In genomic region chr8:107603026-107603425, GRCm38 (mm10) we compare ENCODE assay signal across 8 mouse cellular contexts. TPM values are rescaled to one million over a fixed set of nuclear protein-coding genes. Genes with fewer than 3 reads are reported as not detected.
DNase-seq lines count a peak whose midpoint lies in the region; ATAC-seq and TF ChIP-seq lines count a peak whose summit lies in the region.

No protein-coding gene starts in this region.

- H3K4me1 ChIP-seq in kidney, embryonic 16.5 days (ENCODE audit: insufficient read depth, low read length): 0 out of 2 replicates have a peak, but pooled peaks cover 2% of the 10 kb centered on the region

- ATAC-seq in kidney, embryonic 16.5 days (ENCODE audit: low FRiP score, low TSS enrichment): no peak
- ATAC-seq in megakaryocyte-erythroid progenitor cell, adult 5-6 weeks (replicated peaks; ENCODE audit: low FRiP score, low TSS enrichment, poor library complexity, severe bottlenecking): peak; percentile 44; the same call in 1 of the 2 replicates
- no peak for ATAC-seq in monocyte, adult 5-6 weeks (replicated peaks; ENCODE audit: insufficient number of reproducible peaks, low FRiP score, low TSS enrichment, poor library complexity, severe bottlenecking)

- H3K4me2 ChIP-seq in kidney, embryonic 16.5 days (replicated peaks; ENCODE audit: low read depth, low read length): no peak overlapping the region

- peaks cover 8% of the 10 kb centered on the region; the same call in 1 of the 2 replicates for H3K27me3 ChIP-seq in kidney, embryonic 16.5 days (ENCODE audit: insufficient read depth, low read length)

- no peak overlapping the region for H3K9ac ChIP-seq in kidney, embryonic 16.5 days (replicated peaks; ENCODE audit: low read length)

- TF ChIP-seq CTCF in layer of hippocampus, adult 2 months (conservative IDR thresholded peaks at IDR 0.05): peak; percentile 94

- no peak overlapping the region for H3K27ac ChIP-seq in kidney, embryonic 16.5 days (ENCODE audit: low read length)
- H3K27ac ChIP-seq in layer of hippocampus, adult 2 months: no peak overlapping the region

- H3K4me3 ChIP-seq in kidney, embryonic 16.5 days (ENCODE audit: low read length): no peak overlapping the region
- H3K4me3 ChIP-seq in layer of hippocampus, adult 2 months: no peak overlapping the region

- H3K36me3 ChIP-seq in kidney, embryonic 16.5 days (ENCODE audit: insufficient read depth, low read length): no peaks in the 10 kb centered on the region

- 4% methylated on average over 7 of the region's 7 CpGs for WGBS in kidney, embryonic 16.5 days

- peak; percentile 51 for DNase-seq in kidney, adult 18-20 months
- peak; percentile 18 to 49 for DNase-seq in CD8-positive naive resting alpha-beta T cell, adult 2 months (ENCODE audit: low read depth in 2 of 2, low spot score in 2 of 2)
- peak; percentile 55 for DNase-seq in T-cell, adult 2 months (ENCODE audit: low spot score)
- peak; percentile 44 for DNase-seq in embryo, embryonic 11.5 days (ENCODE audit: low read depth, low spot score)
- DNase-seq in layer of hippocampus, adult 2 months (ENCODE audit: low spot score in 2 of 2): peak; percentile 48 to 69

- H3K9me3 ChIP-seq in kidney, embryonic 16.5 days (ENCODE audit: low read length): no peaks in the 10 kb centered on the region

RNA-seq across cellular contexts. Expression of gene Psmd7, which starts 14.8 kb away (rescaled TPM):
- polyA plus RNA-seq in kidney, embryonic 16.5 days (2015; fragmentation: Nextera tagmentation; extraction: Ambion mirVana): 237 and 246 TPM in 2 replicates
- total RNA-seq in layer of hippocampus, adult 2 months (2021): 100 to 1,000 TPM; 103 to 107 TPM
- total RNA-seq in megakaryocyte-erythroid progenitor cell, adult 5-6 weeks (2014; fragmentation: Nextera tagmentation): 258 and 283 TPM in 2 replicates
- 192 and 261 TPM in 2 replicates for total RNA-seq in megakaryocyte-erythroid progenitor cell, adult 5-6 weeks (2017)
- total RNA-seq in monocyte, adult 5-6 weeks (2017): 42.9 to 56.8 TPM (median 56.4 TPM) in 3 replicates
